Mouse (Mus musculus) heart, postnatal 4 days (tissue): ENCODE data around the gene Baz1a. TPM values are rescaled to one million over a fixed set of nuclear protein-coding genes. Genes with fewer than 3 reads are reported as not detected.
A peak's percentile ranks its signal among the peaks of the same experiment; 100 is the strongest.
"Not testable (repeated sequence)": the region's sequence is repeated elsewhere in the genome, so short reads cannot be mapped to it uniquely, and the experiment has no call there.

ENCODE experiments used
- DNase-seq: peaks from one replicate; pipeline ENCODE4 v3.0.0; 2021
- total RNA-seq, 2 experiments: library from RNA; stranded (reverse); gene quantifications; 2 replicates each; pipeline ENCODE4 v1.2.3; 2021

Baz1a gene
- total RNA-seq, 2 experiments from 2014 or later = 15.0 to 16.5 TPM

GRCm38 (mm10) chr12:55007361-55008008 is 6.7 kb downstream of the Baz1a start:
- no peak for DNase-seq

GRCm38 (mm10) chr12:55006071-55006470 is 8.1 kb downstream of the Baz1a start:
- no peak for DNase-seq

- no peak for DNase-seq
Measured at GRCm38 (mm10) chr12:55004396-55004795, 9.8 kb downstream of the Baz1a start.

- DNase-seq = no peak
Measured at GRCm38 (mm10) chr12:55003843-55004242, 10.3 kb downstream of the Baz1a start.

GRCm38 (mm10) chr12:55002532-55002931 is 11.6 kb downstream of the Baz1a start:
- not testable (repeated sequence) for DNase-seq

- peak; percentile 18 for DNase-seq
Measured at GRCm38 (mm10) chr12:54999016-54999690, 15.0 kb downstream of the Baz1a start.

GRCm38 (mm10) chr12:54998411-54998810 is 15.7 kb downstream of the Baz1a start:
- DNase-seq = no peak

- no peak for DNase-seq
Measured at GRCm38 (mm10) chr12:54996979-54997474, 17.1 kb downstream of the Baz1a start.

GRCm38 (mm10) chr12:54995965-54996364 is 18.2 kb downstream of the Baz1a start:
- DNase-seq = no peak

GRCm38 (mm10) chr12:54994418-54994817 is 19.7 kb downstream of the Baz1a start:
- DNase-seq = no peak

- no peak for DNase-seq
Measured at GRCm38 (mm10) chr12:54994068-54994386, 20.1 kb downstream of the Baz1a start.

- no peak for DNase-seq
Measured at GRCm38 (mm10) chr12:54993246-54994067, 20.7 kb downstream of the Baz1a start.

- DNase-seq = no peak
Measured at GRCm38 (mm10) chr12:54992814-54993213, 21.3 kb downstream of the Baz1a start.

- no peak for DNase-seq
Measured at GRCm38 (mm10) chr12:54988323-54988850, 25.8 kb downstream of the Baz1a start.

GRCm38 (mm10) chr12:54987156-54987555 is 27.0 kb downstream of the Baz1a start:
- DNase-seq = no peak

GRCm38 (mm10) chr12:54986052-54986717 is 28.0 kb downstream of the Baz1a start, which contains the start of gene Gm20403:
TSS of gene Gm20403 (minus strand) at chr12:54986529.
- peak; percentile 67 for DNase-seq

GRCm38 (mm10) chr12:54985257-54986051 is 28.7 kb downstream of the Baz1a start:
- peak; percentile 67 for DNase-seq

GRCm38 (mm10) chr12:54984701-54985256 is 29.4 kb downstream of the Baz1a start:
- peak; percentile 78 for DNase-seq

GRCm38 (mm10) chr12:54982935-54983715 is 31.0 kb downstream of the Baz1a start:
- DNase-seq = no peak

GRCm38 (mm10) chr12:54981962-54982361 is 32.2 kb downstream of the Baz1a start:
- DNase-seq = no peak
